8 mouse cellular contexts compared by ENCODE assay signal in the genomic region with DNA sequence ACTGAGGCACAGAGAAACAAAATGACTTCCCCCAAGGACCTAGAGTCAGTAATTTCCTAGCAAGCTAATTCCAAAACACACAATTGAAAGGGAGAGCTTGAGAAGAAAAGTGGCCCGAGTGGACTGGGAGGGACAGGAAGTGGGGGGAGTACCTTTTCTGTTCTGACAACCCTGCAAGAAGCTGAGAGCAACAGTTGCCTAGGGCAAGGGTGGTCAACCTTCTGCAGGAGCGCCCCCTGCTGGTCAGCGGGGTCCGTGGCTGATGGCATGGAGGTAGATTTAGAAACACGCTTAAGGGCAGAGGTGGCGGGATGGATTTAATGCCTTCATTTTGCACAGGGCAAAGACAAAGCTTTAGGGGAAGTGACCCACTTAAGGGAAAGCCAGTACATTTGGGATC. TPM values are rescaled to one million over a fixed set of nuclear protein-coding genes. Genes with fewer than 3 reads are reported as not detected.
DNase-seq lines count a peak whose midpoint lies in the region; ATAC-seq lines count a peak whose summit lies in the region.

No protein-coding gene starts in this region.

- DNase-seq in cerebellum, adult 18-20 months, result peak; percentile 53 to 69
- peak; percentile 75 for DNase-seq in 416B (ENCODE audit: low read depth)
- peak; percentile 90 to 93 for DNase-seq in adrenal gland, postnatal 36 days
- DNase-seq in forelimb bud, embryonic 11.5 days (ENCODE audit: low read depth, low spot score), result peak; percentile 62
- peak; percentile 86 to 93 for DNase-seq in kidney, postnatal 25 days
- DNase-seq in lung, postnatal 36 days, result peak; percentile 77
- DNase-seq in spleen, postnatal 14 days (ENCODE audit: low spot score in 2 of 2), result peak; percentile 37 to 44

- ATAC-seq in cerebellum, adult (ENCODE audit: insufficient number of reproducible peaks, low FRiP score, low TSS enrichment), result no peak

RNA-seq across cellular contexts. Expression of a gene that starts 9.1 kb away (rescaled TPM):
- under 1 TPM; 0.13 to 0.20 TPM for total RNA-seq in adrenal gland, postnatal 36 days (2021)

RNA-seq across cellular contexts. Expression of a gene that starts 15.2 kb away (rescaled TPM):
- total RNA-seq in adrenal gland, postnatal 36 days (2021), result 1 to 10 TPM in 1 of 2 experiments, not detected in 1; 1.1 TPM

Comparison
In these comparisons a context has a peak if more than half of its experiments do, and no peak if none do; other contexts are left out.
1. DNase-seq: peak in every context shown above with its lines; median percentile 92 in adrenal gland, postnatal 36 days; 90 in kidney, postnatal 25 days; 77 in lung, postnatal 36 days; 75 in 416B; 62 in forelimb bud, embryonic 11.5 days; 61 in cerebellum, adult 18-20 months; 40 in spleen, postnatal 14 days.